Mouse (Mus musculus): ENCODE measurements around the gene Tmc8. TPM values are rescaled to one million over a fixed set of nuclear protein-coding genes. Genes with fewer than 3 reads are reported as not detected.
"Not testable (repeated sequence)": the region's sequence is repeated elsewhere in the genome, so short reads cannot be mapped to it uniquely, and the experiment has no call there.

The Tmc8 gene
- total RNA-seq, 2 experiments from 2014 or later, result 2.0 to 3.1 TPM

- peak; percentile 86 for ATAC-seq (replicated peaks; ENCODE audit: poor library complexity)
These were observed 10.5 kb downstream of the Tmc8 start for GRCm38 (mm10) chr11:117792281-117792888.

GRCm38 (mm10) chr11:117794035-117794551 lies 12.2 kb downstream of the Tmc8 start:
- no peak for ATAC-seq (replicated peaks; ENCODE audit: poor library complexity)

GRCm38 (mm10) chr11:117796954-117797353 lies 15.1 kb downstream of the Tmc8 start:
- ATAC-seq (replicated peaks; ENCODE audit: poor library complexity), result no peak

- ATAC-seq (replicated peaks; ENCODE audit: poor library complexity), result peak; percentile 73
These were observed 15.8 kb downstream of the Tmc8 start, which contains the start of gene 6030468B19Rik for GRCm38 (mm10) chr11:117797511-117798159. 6030468B19Rik (plus strand) TSS chr11:117797660.

GRCm38 (mm10) chr11:117798160-117798541 lies 16.3 kb downstream of the Tmc8 start:
- peak; percentile 20; the same call in 1 of the 2 replicates for ATAC-seq (replicated peaks; ENCODE audit: poor library complexity)

DNA sequence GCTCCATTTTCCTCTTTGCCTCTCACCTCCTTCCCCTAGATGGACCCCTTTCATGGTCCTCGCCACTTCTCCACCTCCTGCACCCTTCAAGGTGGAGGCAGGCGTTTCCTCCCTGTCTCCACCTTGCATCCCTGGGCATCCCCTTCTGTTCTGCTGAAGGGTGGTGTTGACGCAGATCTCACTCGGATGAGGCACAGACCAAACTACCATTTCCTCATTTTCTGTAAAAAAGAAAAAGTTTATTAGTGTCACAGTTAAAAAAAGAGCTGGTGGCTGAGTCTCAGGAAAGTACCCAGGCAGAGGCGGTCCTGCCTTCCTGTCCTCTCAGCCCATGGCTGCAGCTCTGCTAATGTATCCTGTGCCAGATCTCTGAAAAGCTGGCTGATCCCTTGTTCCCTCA lies 17.3 kb downstream of the Tmc8 start:
- no peak for ATAC-seq (replicated peaks; ENCODE audit: poor library complexity)

DNA sequence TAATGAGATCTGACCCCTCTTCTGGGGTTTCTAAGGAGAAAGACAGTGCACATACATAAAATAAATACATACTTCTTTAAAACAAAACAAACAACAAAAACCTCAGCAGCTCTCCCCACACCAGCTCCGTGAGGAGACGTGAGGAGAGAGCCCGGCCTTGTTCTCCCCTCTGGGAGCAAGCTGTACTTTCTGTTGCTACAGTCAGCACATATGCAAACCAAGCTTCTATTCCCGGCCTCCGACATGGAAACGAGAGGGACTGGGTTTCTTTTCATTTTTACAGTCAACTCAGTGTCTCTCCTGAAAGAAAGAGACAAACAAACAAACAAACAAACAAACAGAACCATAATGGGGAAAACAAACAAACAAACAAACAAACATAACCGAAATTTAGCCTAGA lies 18.2 kb downstream of the Tmc8 start:
- no peak for ATAC-seq (replicated peaks; ENCODE audit: poor library complexity)

DNA sequence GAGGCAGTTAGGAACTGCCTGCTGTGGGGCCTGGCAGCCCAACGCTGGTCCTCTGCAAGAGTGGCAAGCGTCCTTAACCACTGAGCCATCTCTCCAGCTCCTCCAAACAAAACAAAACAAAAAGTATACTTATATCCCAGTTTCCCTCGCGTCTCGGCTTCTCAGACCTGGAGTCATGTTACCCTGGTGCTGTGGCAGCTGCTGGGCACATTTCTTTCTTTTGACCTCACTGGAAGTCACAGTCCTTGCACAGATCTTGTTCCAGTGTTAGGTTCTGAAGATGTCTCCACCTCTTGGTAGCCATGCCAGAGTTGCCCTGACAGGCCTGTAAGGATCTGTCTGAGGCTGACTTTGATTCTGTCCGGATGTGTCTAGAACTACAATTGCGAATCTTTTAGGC lies 19.8 kb downstream of the Tmc8 start:
- no peak for ATAC-seq (replicated peaks; ENCODE audit: poor library complexity)

DNA sequence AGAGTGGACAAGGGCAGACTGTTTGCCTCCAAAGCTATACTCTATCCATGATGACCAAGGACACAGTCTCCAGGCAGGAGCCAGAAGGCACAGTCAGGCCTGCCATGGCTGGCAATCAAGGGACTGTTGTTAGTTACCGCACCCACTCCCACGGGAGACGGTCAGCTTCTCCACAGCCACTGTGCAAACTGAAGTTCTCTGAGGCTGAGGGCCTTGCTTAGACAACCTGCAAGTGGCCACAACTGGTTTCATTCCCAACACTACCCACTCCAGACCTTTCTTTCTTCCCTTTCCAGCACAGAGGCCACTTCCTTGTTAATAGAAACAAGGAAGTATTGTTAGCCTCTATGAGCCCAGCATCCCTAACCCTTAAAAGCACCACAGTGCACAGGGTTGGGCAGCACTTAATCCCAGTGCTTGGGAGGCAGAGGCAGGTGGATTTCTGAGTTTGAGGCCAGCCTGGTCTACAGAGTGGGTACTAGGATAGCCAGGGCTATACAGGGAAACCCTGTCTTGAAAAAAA lies 21.4 kb downstream of the Tmc8 start:
- peak; percentile 45; the same call in 1 of the 2 replicates for ATAC-seq (replicated peaks; ENCODE audit: poor library complexity)

DNA sequence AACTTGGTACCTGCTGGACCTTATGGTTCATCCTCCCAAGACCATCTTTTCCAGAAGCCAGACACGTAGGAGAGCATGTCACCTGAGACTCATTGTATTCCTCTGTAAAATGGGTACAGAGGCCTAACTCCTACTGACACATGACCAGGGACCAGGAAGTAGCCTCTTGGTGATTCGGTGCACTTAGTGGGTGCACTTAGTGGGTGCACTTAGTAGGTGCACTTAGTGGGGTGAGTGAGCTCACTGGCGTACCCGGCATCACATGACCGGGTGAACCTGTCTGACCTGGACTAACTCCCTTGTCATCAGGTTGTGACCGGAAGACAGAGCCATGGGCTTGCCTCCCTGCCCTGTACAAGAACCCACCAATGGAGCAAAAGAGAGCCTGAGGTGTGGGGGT lies 24.9 kb downstream of the Tmc8 start:
- no peak for ATAC-seq (replicated peaks; ENCODE audit: poor library complexity)

- ATAC-seq (replicated peaks; ENCODE audit: poor library complexity), result peak; percentile 47
These were observed 27.8 kb downstream of the Tmc8 start, which contains the start of the genes Gm20708 and Syngr2 for GRCm38 (mm10) chr11:117809407-117810311. Gm20708 (plus strand) TSS chr11:117809668. Syngr2 (plus strand) TSS chr11:117809668.

GRCm38 (mm10) chr11:117810401-117811046 lies 28.6 kb downstream of the Tmc8 start:
- peak; percentile 73 for ATAC-seq (replicated peaks; ENCODE audit: poor library complexity)

DNA sequence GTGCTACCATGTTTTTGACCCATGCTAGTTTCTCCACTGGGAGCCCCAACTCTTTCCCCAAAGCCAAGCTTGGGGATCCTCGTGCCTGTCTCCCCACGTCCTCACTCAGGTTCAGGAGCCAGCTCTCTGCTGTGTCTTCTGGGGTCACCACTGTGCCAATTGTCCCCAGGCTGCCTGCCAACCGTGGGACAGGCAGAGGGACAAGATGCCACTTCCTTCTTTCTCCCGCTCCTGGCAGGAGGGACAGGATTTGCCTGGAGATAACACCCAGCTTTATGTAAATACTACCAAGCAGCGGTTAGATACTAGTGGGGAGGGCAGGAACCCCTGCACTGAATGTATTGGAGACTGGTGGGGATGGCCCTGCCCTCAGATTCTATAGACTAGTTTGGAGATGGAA lies 32.0 kb downstream of the Tmc8 start:
- ATAC-seq (replicated peaks; ENCODE audit: poor library complexity), result no peak

- no peak for ATAC-seq (replicated peaks; ENCODE audit: poor library complexity)
These were observed 33.0 kb downstream of the Tmc8 start for GRCm38 (mm10) chr11:117814704-117815366.

DNA sequence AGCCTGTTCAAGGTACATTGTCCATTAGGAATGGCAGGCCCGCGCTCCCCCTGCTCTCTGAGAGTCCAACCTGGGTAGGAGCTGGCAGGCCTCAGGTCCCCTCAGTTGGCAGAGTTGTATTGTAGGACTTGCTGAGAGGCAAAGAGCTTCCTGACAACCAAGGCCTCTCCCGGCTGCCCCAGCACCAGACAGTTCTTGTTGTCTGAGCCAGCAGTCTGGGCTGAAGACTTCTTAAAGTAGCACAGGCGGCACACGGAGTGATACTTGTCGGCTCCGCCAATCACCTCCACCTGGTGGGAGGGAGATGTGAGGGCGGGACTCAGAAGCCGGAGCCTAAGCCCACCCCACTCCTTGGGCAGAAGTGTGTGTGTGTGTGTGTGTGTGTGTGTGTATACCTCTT lies 34.0 kb downstream of the Tmc8 start:
- not testable (repeated sequence) for ATAC-seq (replicated peaks; ENCODE audit: poor library complexity)

GRCm38 (mm10) chr11:117816389-117816996 lies 34.6 kb downstream of the Tmc8 start:
- peak; percentile 34 for ATAC-seq (replicated peaks; ENCODE audit: poor library complexity)

GRCm38 (mm10) chr11:117819095-117819494 lies 37.2 kb downstream of the Tmc8 start:
- no peak for ATAC-seq (replicated peaks; ENCODE audit: poor library complexity)

- ATAC-seq (replicated peaks; ENCODE audit: poor library complexity), result no peak
These were observed 38.3 kb downstream of the Tmc8 start for GRCm38 (mm10) chr11:117820173-117820572.

DNA sequence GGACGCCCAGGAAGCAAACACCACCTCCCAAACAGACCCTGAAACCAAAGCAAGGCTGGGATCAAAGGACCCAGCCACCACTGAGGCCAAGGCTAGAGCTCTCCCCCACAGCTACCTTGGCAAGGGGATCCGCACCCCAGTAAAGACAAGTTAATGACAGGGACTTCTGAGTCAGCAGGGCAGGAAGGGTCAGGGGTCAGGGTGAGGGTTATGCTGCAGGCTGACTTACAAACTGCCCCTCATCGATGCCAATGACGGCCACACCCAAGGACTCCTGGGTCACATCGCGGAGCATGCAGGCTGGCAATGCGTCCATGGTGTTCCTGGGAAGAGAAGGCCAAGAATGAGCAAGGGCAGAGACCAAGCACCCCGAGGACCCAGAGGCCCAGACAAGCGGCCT lies 40.0 kb downstream of the Tmc8 start:
- ATAC-seq (replicated peaks; ENCODE audit: poor library complexity), result no peak
